Mouse (Mus musculus): ENCODE data around the gene Cox7a2l.

The Cox7a2l gene

GRCm38 (mm10) chr17:83517280-83518015, at the start of gene Cox7a2l:
Cox7a2l (minus strand) TSS chr17:83517330.
- no peak for DNase-seq

- no peak for DNase-seq
Measured at GRCm38 (mm10) chr17:83565506-83565905, 48.4 kb upstream of the Cox7a2l start.

GRCm38 (mm10) chr17:83564119-83564820, 47.1 kb upstream of the Cox7a2l start:
- no peak for DNase-seq

GRCm38 (mm10) chr17:83563703-83564111, 46.6 kb upstream of the Cox7a2l start:
- DNase-seq, result peak; percentile 41

- no peak for DNase-seq
Measured at GRCm38 (mm10) chr17:83562153-83563010, 45.3 kb upstream of the Cox7a2l start.

- DNase-seq, result no peak
Measured at GRCm38 (mm10) chr17:83559081-83559480, 42.0 kb upstream of the Cox7a2l start.

- no peak for DNase-seq
Measured at GRCm38 (mm10) chr17:83555836-83556235, 38.7 kb upstream of the Cox7a2l start.

GRCm38 (mm10) chr17:83554997-83555396, 37.9 kb upstream of the Cox7a2l start:
- DNase-seq, result no peak

GRCm38 (mm10) chr17:83548501-83549233, 31.5 kb upstream of the Cox7a2l start:
- DNase-seq, result no peak

- DNase-seq, result no peak
Measured at GRCm38 (mm10) chr17:83547145-83547544, 30.0 kb upstream of the Cox7a2l start.

GRCm38 (mm10) chr17:83545756-83546742, 28.9 kb upstream of the Cox7a2l start:
- no peak for DNase-seq

- no peak for DNase-seq
Measured at GRCm38 (mm10) chr17:83545259-83545658, 28.1 kb upstream of the Cox7a2l start.

- no peak for DNase-seq
Measured at GRCm38 (mm10) chr17:83542424-83542823, 25.3 kb upstream of the Cox7a2l start.

GRCm38 (mm10) chr17:83539262-83540037, 22.3 kb upstream of the Cox7a2l start:
- no peak for DNase-seq

GRCm38 (mm10) chr17:83538694-83539093, 21.6 kb upstream of the Cox7a2l start:
- no peak for DNase-seq

- DNase-seq, result no peak
Measured at GRCm38 (mm10) chr17:83538141-83538540, 21.0 kb upstream of the Cox7a2l start.

GRCm38 (mm10) chr17:83533150-83533549, 16.0 kb upstream of the Cox7a2l start:
- DNase-seq, result no peak

GRCm38 (mm10) chr17:83527651-83528381, 10.7 kb upstream of the Cox7a2l start:
- DNase-seq, result peak; percentile 22

- DNase-seq, result no peak
Measured at GRCm38 (mm10) chr17:83526624-83527532, 9.7 kb upstream of the Cox7a2l start.
